Mouse (Mus musculus): ENCODE data around the gene Fam20c. TPM values are rescaled to one million over a fixed set of nuclear protein-coding genes. Genes with fewer than 3 reads are reported as not detected.

The Fam20c gene
- polyA plus RNA-seq, 1 experiment from 2014 or later: 16.7 TPM

- Histone ChIP-seq H3K27me3 (replicated peaks; ENCODE audit: control insufficient read depth, insufficient read depth, low read length) (peaks cover 42% of the 10 kb centered on the region), H3K9me3 (ENCODE audit: control insufficient read depth, low read length) (no peaks in the 10 kb centered on the region), H3K27ac (replicated peaks; ENCODE audit: low read depth, low read length) (peak overlapping the region; percentile 82; the same call in 1 of the 2 replicates), H3K4me2 (ENCODE audit: low read depth, low read length) (peak overlapping the region; percentile 92), H3K36me3 (ENCODE audit: control insufficient read depth, insufficient read depth, low read length) (no peaks in the 10 kb centered on the region), H3K9ac (ENCODE audit: low read depth, low read length) (peak overlapping the region; percentile 84; the same call in 1 of the 2 replicates), H3K4me3 (ENCODE audit: low read depth, low read length) (peak overlapping the region; percentile 72), H3K4me1 (ENCODE audit: control insufficient read depth, insufficient read depth, low read length) (peaks cover 24% of the 10 kb centered on the region)
- ATAC-seq (ENCODE audit: low read depth) (peak; percentile 26; the same call in 1 of the 2 replicates), DNase-seq (ENCODE audit: low spot score) (peak; percentile 71)
- 8% methylated on average over 9 of the region's 9 CpGs for WGBS
Measured at GRCm38 (mm10) chr5:138753946-138754302, 390 bp upstream of the Fam20c start.

- peak overlapping the region; percentile 82; the same call in 1 of the 2 replicates for H3K27ac ChIP-seq (replicated peaks; ENCODE audit: low read depth, low read length)
- H3K9me3 ChIP-seq (ENCODE audit: control insufficient read depth, low read length): no peaks in the 10 kb centered on the region
- H3K9ac ChIP-seq (ENCODE audit: low read depth, low read length): peak overlapping the region; percentile 84
- peaks cover 42% of the 10 kb centered on the region for H3K27me3 ChIP-seq (replicated peaks; ENCODE audit: control insufficient read depth, insufficient read depth, low read length)
- 0% methylated on average over 21 of the region's 34 CpGs for WGBS
- no peak for DNase-seq (ENCODE audit: low spot score)
- peak overlapping the region; percentile 72 for H3K4me3 ChIP-seq (ENCODE audit: low read depth, low read length)
- H3K36me3 ChIP-seq (ENCODE audit: control insufficient read depth, insufficient read depth, low read length): no peaks in the 10 kb centered on the region
- H3K4me1 ChIP-seq (ENCODE audit: control insufficient read depth, insufficient read depth, low read length): peaks cover 24% of the 10 kb centered on the region
- no peak for ATAC-seq (ENCODE audit: low read depth)
- peak overlapping the region; percentile 92 for H3K4me2 ChIP-seq (ENCODE audit: low read depth, low read length)
Measured at GRCm38 (mm10) chr5:138755121-138755452, 773 bp downstream of the Fam20c start.

DNA sequence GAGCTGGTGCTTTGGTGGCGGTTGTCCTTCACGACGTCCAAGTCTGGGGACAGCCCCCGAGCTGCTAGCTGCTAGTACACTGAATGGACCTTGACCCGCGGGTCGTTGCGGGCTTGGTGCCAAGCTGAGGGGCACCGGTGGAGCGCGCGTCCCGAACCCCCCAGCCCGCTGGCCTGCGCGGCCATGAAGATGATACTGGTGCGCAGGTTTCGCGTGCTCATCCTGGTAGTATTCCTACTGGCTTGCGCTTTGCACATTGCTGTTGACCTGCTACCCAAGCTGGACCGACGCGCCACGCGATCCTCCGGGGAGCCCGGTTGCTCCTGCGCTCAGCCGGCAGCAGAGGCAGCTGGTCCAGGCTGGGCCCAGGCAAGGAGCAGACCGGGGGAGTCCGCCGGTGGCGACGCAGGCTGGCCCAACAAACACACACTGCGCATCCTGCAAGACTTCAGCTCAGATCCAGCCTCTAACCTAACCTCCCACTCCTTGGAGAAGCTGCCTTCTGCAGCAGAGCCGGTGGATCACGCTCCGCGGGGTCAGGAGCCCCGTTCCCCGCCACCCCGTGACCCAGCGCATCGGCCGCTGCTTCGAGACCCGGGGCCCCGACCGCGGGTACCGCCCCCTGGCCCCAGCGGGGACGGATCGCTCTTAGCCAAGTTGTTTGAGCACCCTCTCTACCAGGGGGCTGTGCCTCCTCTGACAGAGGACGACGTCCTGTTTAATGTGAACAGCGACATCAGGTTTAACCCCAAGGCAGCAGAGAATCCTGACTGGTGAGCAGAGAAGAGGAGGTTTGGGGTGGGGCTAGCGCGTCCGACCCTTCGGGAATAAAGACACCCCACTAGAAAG lies 1.4 kb downstream of the Fam20c start:
- DNase-seq (ENCODE audit: low spot score) (no peak), ATAC-seq (ENCODE audit: low read depth) (no peak)
- Histone ChIP-seq H3K4me3 (ENCODE audit: low read depth, low read length) (peak overlapping the region; percentile 72), H3K4me1 (ENCODE audit: control insufficient read depth, insufficient read depth, low read length) (peaks cover 24% of the 10 kb centered on the region), H3K27me3 (replicated peaks; ENCODE audit: control insufficient read depth, insufficient read depth, low read length) (peaks cover 42% of the 10 kb centered on the region), H3K9me3 (ENCODE audit: control insufficient read depth, low read length) (no peaks in the 10 kb centered on the region), H3K36me3 (ENCODE audit: control insufficient read depth, insufficient read depth, low read length) (no peaks in the 10 kb centered on the region), H3K9ac (ENCODE audit: low read depth, low read length) (peak overlapping the region; percentile 84), H3K27ac (replicated peaks; ENCODE audit: low read depth, low read length) (no peak overlapping the region), H3K4me2 (ENCODE audit: low read depth, low read length) (peak overlapping the region; percentile 92)
- WGBS: 2% methylated on average over 40 of the region's 61 CpGs

DNA sequence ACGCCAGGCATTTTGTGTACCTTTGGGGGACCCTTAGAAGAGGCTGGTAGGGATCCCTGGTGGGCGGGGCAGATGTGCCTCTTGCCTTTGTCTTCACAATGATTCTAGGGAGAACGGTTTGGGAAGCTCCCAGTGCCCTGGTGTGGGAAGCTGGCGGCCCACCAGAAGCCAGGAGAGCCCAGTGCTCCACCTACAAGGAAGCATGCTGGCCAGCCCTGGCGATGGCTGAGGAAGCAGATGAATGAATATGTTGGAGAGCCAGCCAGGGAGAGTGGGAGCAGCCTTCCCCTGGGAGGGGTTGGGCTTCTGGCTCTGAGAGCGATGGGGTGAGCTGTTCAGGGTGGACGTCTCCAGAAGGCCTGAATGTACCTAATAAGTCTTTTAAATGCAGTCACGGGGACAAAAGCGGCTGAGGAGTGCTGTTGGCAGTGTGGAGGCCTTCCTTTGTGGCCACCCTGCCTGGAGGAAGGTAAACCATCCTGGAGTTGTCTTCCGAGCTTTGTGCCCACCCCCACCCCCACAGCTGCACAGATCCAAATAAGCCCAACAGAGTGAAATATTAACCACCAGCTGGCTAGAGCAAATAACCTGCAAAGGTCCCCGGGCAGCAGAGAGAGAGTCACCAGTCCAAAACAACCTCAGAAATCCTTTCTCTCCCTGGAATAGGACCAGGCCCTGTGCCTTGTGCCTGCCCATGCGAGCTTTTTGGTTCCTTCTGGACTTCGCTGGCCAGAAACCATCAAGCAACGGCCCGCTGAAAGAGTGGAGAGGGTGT lies 2.2 kb downstream of the Fam20c start:
- H3K27ac ChIP-seq (replicated peaks; ENCODE audit: low read depth, low read length): no peak overlapping the region
- H3K4me2 ChIP-seq (ENCODE audit: low read depth, low read length): peak overlapping the region; percentile 92
- WGBS: 32% methylated on average over 15 of the region's 15 CpGs
- no peak for DNase-seq (ENCODE audit: low spot score)
- H3K27me3 ChIP-seq (replicated peaks; ENCODE audit: control insufficient read depth, insufficient read depth, low read length): peaks cover 42% of the 10 kb centered on the region
- H3K36me3 ChIP-seq (ENCODE audit: control insufficient read depth, insufficient read depth, low read length): no peaks in the 10 kb centered on the region
- peak overlapping the region; percentile 72 for H3K4me3 ChIP-seq (ENCODE audit: low read depth, low read length)
- H3K9ac ChIP-seq (ENCODE audit: low read depth, low read length): peak overlapping the region; percentile 84
- no peak for ATAC-seq (ENCODE audit: low read depth)
- H3K9me3 ChIP-seq (ENCODE audit: control insufficient read depth, low read length): no peaks in the 10 kb centered on the region
- H3K4me1 ChIP-seq (ENCODE audit: control insufficient read depth, insufficient read depth, low read length): peaks cover 24% of the 10 kb centered on the region

- 66% methylated on average over 6 of the region's 6 CpGs for WGBS
- H3K27ac ChIP-seq (replicated peaks; ENCODE audit: low read depth, low read length): no peak overlapping the region
Measured at GRCm38 (mm10) chr5:138757135-138757534, 2.8 kb downstream of the Fam20c start.

GRCm38 (mm10) chr5:138757616-138758015 lies 3.3 kb downstream of the Fam20c start:
- H3K27me3 ChIP-seq (replicated peaks; ENCODE audit: control insufficient read depth, insufficient read depth, low read length): peaks cover 42% of the 10 kb centered on the region
- DNase-seq (ENCODE audit: low spot score) (no peak), ATAC-seq (ENCODE audit: low read depth) (no peak)
- H3K9ac ChIP-seq (ENCODE audit: low read depth, low read length): no peak overlapping the region
- H3K36me3 ChIP-seq (ENCODE audit: control insufficient read depth, insufficient read depth, low read length): no peaks in the 10 kb centered on the region
- no peak overlapping the region for H3K27ac ChIP-seq (replicated peaks; ENCODE audit: low read depth, low read length)
- H3K4me1 ChIP-seq (ENCODE audit: control insufficient read depth, insufficient read depth, low read length): peaks cover 24% of the 10 kb centered on the region
- no peak overlapping the region for H3K4me3 ChIP-seq (ENCODE audit: low read depth, low read length)
- 90% methylated on average over 12 of the region's 12 CpGs for WGBS
- peak overlapping the region; percentile 92; the same call in 1 of the 2 replicates for H3K4me2 ChIP-seq (ENCODE audit: low read depth, low read length)
- H3K9me3 ChIP-seq (ENCODE audit: control insufficient read depth, low read length): no peaks in the 10 kb centered on the region

More at GRCm38 (mm10) chr5:138757135-138757534, 2.8 kb downstream of the Fam20c start:
- H3K9me3 ChIP-seq (ENCODE audit: control insufficient read depth, low read length): no peaks in the 10 kb centered on the region
- H3K4me3 ChIP-seq (ENCODE audit: low read depth, low read length): peak overlapping the region; percentile 72; the same call in 1 of the 2 replicates
- DNase-seq (ENCODE audit: low spot score) (no peak), ATAC-seq (ENCODE audit: low read depth) (no peak)
- H3K27me3 ChIP-seq (replicated peaks; ENCODE audit: control insufficient read depth, insufficient read depth, low read length): peaks cover 42% of the 10 kb centered on the region
- peak overlapping the region; percentile 38; the same call in 1 of the 2 replicates for H3K9ac ChIP-seq (ENCODE audit: low read depth, low read length)
- peak overlapping the region; percentile 92 for H3K4me2 ChIP-seq (ENCODE audit: low read depth, low read length)
- peaks cover 24% of the 10 kb centered on the region for H3K4me1 ChIP-seq (ENCODE audit: control insufficient read depth, insufficient read depth, low read length)
- no peaks in the 10 kb centered on the region for H3K36me3 ChIP-seq (ENCODE audit: control insufficient read depth, insufficient read depth, low read length)

- no peaks in the 10 kb centered on the region for H3K36me3 ChIP-seq (ENCODE audit: control insufficient read depth, insufficient read depth, low read length)
- no peak overlapping the region for H3K27ac ChIP-seq (replicated peaks; ENCODE audit: low read depth, low read length)
- ATAC-seq (ENCODE audit: low read depth): no peak
- peaks cover 37% of the 10 kb centered on the region for H3K27me3 ChIP-seq (replicated peaks; ENCODE audit: control insufficient read depth, insufficient read depth, low read length)
- no peak for DNase-seq (ENCODE audit: low spot score)
- no peak overlapping the region for H3K4me3 ChIP-seq (ENCODE audit: low read depth, low read length)
- no peak overlapping the region for H3K9ac ChIP-seq (ENCODE audit: low read depth, low read length)
- H3K4me1 ChIP-seq (ENCODE audit: control insufficient read depth, insufficient read depth, low read length): peaks cover 20% of the 10 kb centered on the region
- WGBS: 59% methylated on average over 3 of the region's 3 CpGs
- no peak overlapping the region for H3K4me2 ChIP-seq (ENCODE audit: low read depth, low read length)
- no peaks in the 10 kb centered on the region for H3K9me3 ChIP-seq (ENCODE audit: control insufficient read depth, low read length)
Measured at GRCm38 (mm10) chr5:138758533-138758932, 4.2 kb downstream of the Fam20c start.

DNA sequence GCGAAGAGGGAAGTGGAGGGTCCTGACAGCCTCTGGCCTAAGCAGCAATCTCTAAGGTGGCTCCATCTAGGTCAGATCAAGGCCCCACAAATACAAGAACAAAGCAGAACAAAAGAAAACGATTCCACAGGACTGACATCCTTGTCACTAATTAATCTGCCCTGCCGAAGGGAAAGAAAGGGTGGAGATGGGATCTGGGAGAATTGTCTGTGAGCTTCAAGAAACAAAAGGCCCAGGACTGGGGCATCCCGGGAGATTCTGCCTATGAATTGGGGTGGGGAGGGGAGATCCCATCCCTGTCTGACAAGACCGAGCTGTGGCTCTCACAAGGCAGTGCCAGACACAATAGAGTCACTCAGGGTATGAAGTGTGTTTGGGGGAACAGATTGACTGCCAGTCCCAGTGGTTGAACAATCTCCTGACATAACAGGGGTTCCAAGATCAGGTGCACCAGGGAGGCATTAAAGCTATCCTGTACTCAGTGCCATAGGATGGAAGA lies 7.6 kb downstream of the Fam20c start:
- Histone ChIP-seq H3K27me3 (replicated peaks; ENCODE audit: control insufficient read depth, insufficient read depth, low read length) (peaks cover 14% of the 10 kb centered on the region; the same call in 1 of the 2 replicates), H3K4me2 (ENCODE audit: low read depth, low read length) (no peak overlapping the region), H3K9me3 (ENCODE audit: control insufficient read depth, low read length) (no peaks in the 10 kb centered on the region), H3K4me3 (ENCODE audit: low read depth, low read length) (no peak overlapping the region), H3K4me1 (ENCODE audit: control insufficient read depth, insufficient read depth, low read length) (no peaks in the 10 kb centered on the region), H3K36me3 (ENCODE audit: control insufficient read depth, insufficient read depth, low read length) (no peaks in the 10 kb centered on the region), H3K9ac (ENCODE audit: low read depth, low read length) (no peak overlapping the region), H3K27ac (replicated peaks; ENCODE audit: low read depth, low read length) (no peak overlapping the region)
- ATAC-seq (ENCODE audit: low read depth) (no peak), DNase-seq (ENCODE audit: low spot score) (no peak)
- WGBS: 52% methylated on average over 5 of the region's 5 CpGs

All from embryonic facial prominence, embryonic 14.5 days (tissue).